17 mouse cellular contexts compared by ENCODE assay signal in genomic region chrX:140179850-140180249, GRCm38 (mm10).
DNase-seq lines count a peak whose midpoint lies in the region; ATAC-seq and TF ChIP-seq lines count a peak whose summit lies in the region.
"Had no signal": no experiment of that assay in that cellular context is flagged by ENCODE, and none has a peak within 500 bp of the region (broad histone marks: within the 10 kb centered on the region; RNA-seq: fewer than 3 reads in every experiment).

No protein-coding gene starts in this region.

- ATAC-seq in frontal cortex, adult (ENCODE audit: low TSS enrichment) = peak; percentile 92
- ATAC-seq in activated CD4-positive, CD25-positive, alpha-beta regulatory T cell, adult 4 months = no peak
- ATAC-seq in midbrain, embryonic 15.5 days (replicated peaks) = no peak
- ATAC-seq: forebrain, embryonic 16.5 days; inflammation-experienced regulatory T-cells, adult 6 months had no signal

- 82% methylated on average over 4 of the region's 4 CpGs for WGBS in midbrain, embryonic 15.5 days

- TF ChIP-seq POLR2A in brain, embryonic 14.5 days (IDR thresholded peaks at IDR 0.05; ENCODE audit: borderline replicate concordance, extremely low read depth, insufficient read depth, insufficient read length, poor library complexity, severe bottlenecking) = no peak

- no peaks in the 10 kb centered on the region for H3K4me1 ChIP-seq in midbrain, embryonic 15.5 days
- H3K4me1 ChIP-seq: neural tube, embryonic 13.5 days had no signal

- peaks cover 11% of the 10 kb centered on the region; the same call in 1 of the 2 replicates for H3K27me3 ChIP-seq in midbrain, embryonic 15.5 days (replicated peaks)

- no peak overlapping the region for H3K27ac ChIP-seq in midbrain, embryonic 15.5 days
- H3K27ac ChIP-seq: midbrain, embryonic 10.5 days; neural tube, embryonic 13.5 days had no signal

- no peak overlapping the region for H3K4me3 ChIP-seq in midbrain, embryonic 15.5 days
- H3K4me3 ChIP-seq: midbrain, embryonic 10.5 days; neural tube, embryonic 13.5 days had no signal

- H3K4me2 ChIP-seq in midbrain, embryonic 15.5 days = no peak overlapping the region
- H3K4me2 ChIP-seq: neural tube, embryonic 13.5 days had no signal

- no peaks in the 10 kb centered on the region for H3K9me3 ChIP-seq in midbrain, embryonic 15.5 days
- H3K9me3 ChIP-seq: midbrain, embryonic 10.5 days; neural tube, embryonic 13.5 days had no signal

- no peaks in the 10 kb centered on the region for H3K36me3 ChIP-seq in midbrain, embryonic 15.5 days (replicated peaks)
- H3K36me3 ChIP-seq: midbrain, embryonic 10.5 days; neural tube, embryonic 13.5 days had no signal

- H3K9ac ChIP-seq in midbrain, embryonic 15.5 days = no peak overlapping the region
- H3K9ac ChIP-seq: neural tube, embryonic 13.5 days had no signal

- no peak for TF ChIP-seq CTCF in brain, embryonic 14.5 days (IDR thresholded peaks at IDR 0.05; ENCODE audit: borderline replicate concordance, extremely low read depth, insufficient read depth, insufficient read length)

- no peak for DNase-seq in frontal cortex, postnatal 14 days (ENCODE audit: low spot score in 2 of 2)
- DNase-seq in brain, embryonic 14.5 days (ENCODE audit: low read depth) = peak; percentile 13
- peak; percentile 47 to 67 for DNase-seq in cerebellum, postnatal 10 days
- peak; percentile 27 to 49 for DNase-seq in layer of hippocampus, postnatal 14 days (ENCODE audit: low spot score in 2 of 2)
- DNase-seq: gastrocnemius, postnatal 25 days; kidney, adult 9 months; kidney, postnatal 36 days; liver; lung, adult 18-20 months; lung, postnatal 4 days had no signal

Comparison
In these comparisons a context has a peak if more than half of its experiments do, and no peak if none do; other contexts are left out.
1. DNase-seq: peak in brain, embryonic 14.5 days (single experiment), cerebellum, postnatal 10 days (2 of 2) and layer of hippocampus, postnatal 14 days (2 of 2); none in frontal cortex, postnatal 14 days (0 of 2).